Mouse (Mus musculus): ENCODE data around the gene Gtf2h1. TPM values are rescaled to one million over a fixed set of nuclear protein-coding genes. Genes with fewer than 3 reads are reported as not detected.

Gtf2h1 gene
- polyA plus RNA-seq, 1 experiment from 2014 or later, result 29.7 TPM

GRCm38 (mm10) chr7:46855866-46856560, 60.1 kb downstream of the Gtf2h1 start:
- H3K9me3 ChIP-seq, result no peaks in the 10 kb centered on the region
- 64% methylated on average over 7 of the region's 7 CpGs for WGBS
- no peak overlapping the region for H3K27ac ChIP-seq (replicated peaks)
- no peak overlapping the region for H3K4me3 ChIP-seq
- H3K36me3 ChIP-seq, result peaks cover 57% of the 10 kb centered on the region
- H3K27me3 ChIP-seq (replicated peaks), result no peaks in the 10 kb centered on the region
- ATAC-seq (ENCODE audit: extremely low read depth, insufficient number of reproducible peaks, low FRiP score, low TSS enrichment), result no peak
- H3K4me1 ChIP-seq, result no peaks in the 10 kb centered on the region
- no peak overlapping the region for H3K4me2 ChIP-seq
- no peak overlapping the region for H3K9ac ChIP-seq

- ATAC-seq (ENCODE audit: extremely low read depth, insufficient number of reproducible peaks, low FRiP score, low TSS enrichment), result no peak
- no peaks in the 10 kb centered on the region for H3K9me3 ChIP-seq
- no peaks in the 10 kb centered on the region for H3K27me3 ChIP-seq (replicated peaks)
- H3K4me3 ChIP-seq, result no peak overlapping the region
- peaks cover 43% of the 10 kb centered on the region for H3K36me3 ChIP-seq
- H3K4me2 ChIP-seq, result no peak overlapping the region
- H3K9ac ChIP-seq, result no peak overlapping the region
- WGBS, result 69% methylated on average over 9 of the region's 9 CpGs
- no peaks in the 10 kb centered on the region for H3K4me1 ChIP-seq
- H3K27ac ChIP-seq (replicated peaks), result no peak overlapping the region
Measured at GRCm38 (mm10) chr7:46857436-46857835, 61.5 kb downstream of the Gtf2h1 start.

GRCm38 (mm10) chr7:46859031-46859430, 63.1 kb downstream of the Gtf2h1 start:
- H3K4me2 ChIP-seq, result no peak overlapping the region
- H3K36me3 ChIP-seq, result peaks cover 27% of the 10 kb centered on the region
- H3K9ac ChIP-seq, result no peak overlapping the region
- no peak overlapping the region for H3K4me3 ChIP-seq
- no peaks in the 10 kb centered on the region for H3K9me3 ChIP-seq
- no peaks in the 10 kb centered on the region for H3K27me3 ChIP-seq (replicated peaks)
- 55% methylated on average over 6 of the region's 6 CpGs for WGBS
- H3K4me1 ChIP-seq, result no peaks in the 10 kb centered on the region
- no peak overlapping the region for H3K27ac ChIP-seq (replicated peaks)
- no peak for ATAC-seq (ENCODE audit: extremely low read depth, insufficient number of reproducible peaks, low FRiP score, low TSS enrichment)

- Histone ChIP-seq H3K9ac (no peak within 1 kb of the TSS), H3K4me1 (no peaks in the 10 kb centered on the region), H3K27ac (replicated peaks) (no peak within 1 kb of the TSS), H3K36me3 (peaks cover 7% of the 10 kb centered on the region), H3K4me2 (no peak within 1 kb of the TSS), H3K9me3 (no peaks in the 10 kb centered on the region), H3K27me3 (replicated peaks) (no peaks in the 10 kb centered on the region), H3K4me3 (no peak within 1 kb of the TSS)
- ATAC-seq (ENCODE audit: extremely low read depth, insufficient number of reproducible peaks, low FRiP score, low TSS enrichment), result no peak
- 43% methylated on average over 10 of the region's 10 CpGs for WGBS
Measured at GRCm38 (mm10) chr7:46860996-46861395, 65.1 kb downstream of the Gtf2h1 start, which contains the start of gene Ldhc. Gene Ldhc, plus strand, starts transcription at chr7:46861203.

- H3K27me3 ChIP-seq (replicated peaks), result no peaks in the 10 kb centered on the region
- H3K27ac ChIP-seq (replicated peaks), result no peak overlapping the region
- no peak overlapping the region for H3K9ac ChIP-seq
- H3K4me3 ChIP-seq, result no peak overlapping the region
- H3K4me2 ChIP-seq, result no peak overlapping the region
- H3K4me1 ChIP-seq, result no peaks in the 10 kb centered on the region
- WGBS, result 60% methylated on average over 4 of the region's 4 CpGs
- no peaks in the 10 kb centered on the region for H3K36me3 ChIP-seq
- H3K9me3 ChIP-seq, result no peaks in the 10 kb centered on the region
- no peak for ATAC-seq (ENCODE audit: extremely low read depth, insufficient number of reproducible peaks, low FRiP score, low TSS enrichment)
Measured at GRCm38 (mm10) chr7:46871988-46872387, 76.1 kb downstream of the Gtf2h1 start.

Other genes with a start within 250 kb of the Gtf2h1 start
- gene Sergef, start 156.3 kb upstream of the Gtf2h1 start, polyA plus RNA-seq (2015; fragmentation: Nextera tagmentation; extraction: Ambion mirVana), result 11.9 and 12.2 TPM in 2 replicates
- 0.13 TPM in 1 of 2 replicates, not detected in the other for gene Tph1, start 123.6 kb upstream of the Gtf2h1 start, polyA plus RNA-seq (2015; fragmentation: Nextera tagmentation; extraction: Ambion mirVana)
- gene Saal1, start 85.4 kb upstream of the Gtf2h1 start, polyA plus RNA-seq (2015; fragmentation: Nextera tagmentation; extraction: Ambion mirVana), result 14.7 and 15.9 TPM in 2 replicates
- 0.15 TPM in 1 of 2 replicates, not detected in the other for gene Saa3, start 80.4 kb upstream of the Gtf2h1 start, polyA plus RNA-seq (2015; fragmentation: Nextera tagmentation; extraction: Ambion mirVana)
- 0.18 TPM in 1 of 2 replicates, not detected in the other for gene Saa4, start 63.5 kb upstream of the Gtf2h1 start, polyA plus RNA-seq (2015; fragmentation: Nextera tagmentation; extraction: Ambion mirVana)
- not detected in 2 replicates for gene Saa1, start 53.1 kb upstream of the Gtf2h1 start, polyA plus RNA-seq (2015; fragmentation: Nextera tagmentation; extraction: Ambion mirVana)
- not detected in 2 replicates for gene Saa2, start 44.3 kb upstream of the Gtf2h1 start, polyA plus RNA-seq (2015; fragmentation: Nextera tagmentation; extraction: Ambion mirVana)
- gene Hps5, start within 50 bp of the Gtf2h1 start, polyA plus RNA-seq (2015; fragmentation: Nextera tagmentation; extraction: Ambion mirVana), result 9.7 and 10.8 TPM in 2 replicates
- 2,723 and 3,293 TPM in 2 replicates for gene Ldha, start 45.4 kb downstream of the Gtf2h1 start, polyA plus RNA-seq (2015; fragmentation: Nextera tagmentation; extraction: Ambion mirVana)
- not detected in 2 replicates for gene Ldhc, start 65.1 kb downstream of the Gtf2h1 start, polyA plus RNA-seq (2015; fragmentation: Nextera tagmentation; extraction: Ambion mirVana)
- 165 and 182 TPM in 2 replicates for gene Tsg101, start 123.9 kb downstream of the Gtf2h1 start, polyA plus RNA-seq (2015; fragmentation: Nextera tagmentation; extraction: Ambion mirVana)
- 7.5 and 8.0 TPM in 2 replicates for gene Uevld, start 162.4 kb downstream of the Gtf2h1 start, polyA plus RNA-seq (2015; fragmentation: Nextera tagmentation; extraction: Ambion mirVana)
- not detected in 2 replicates for gene Gm9999, start 187.5 kb downstream of the Gtf2h1 start, polyA plus RNA-seq (2015; fragmentation: Nextera tagmentation; extraction: Ambion mirVana)
- 13.1 and 13.4 TPM in 2 replicates for gene Spty2d1, start 212.3 kb downstream of the Gtf2h1 start, polyA plus RNA-seq (2015; fragmentation: Nextera tagmentation; extraction: Ambion mirVana)

All from heart, embryonic 13.5 days (tissue).